Mouse (Mus musculus) neural tube, embryonic 11.5 days (tissue): Measurements from ENCODE around the gene Tnfaip2. TPM values are rescaled to one million over a fixed set of nuclear protein-coding genes. Genes with fewer than 3 reads are reported as not detected.

Source experiments
- ATAC-seq: fragments of 200-750 bp; cut with Nextera tagmentation; 2 replicates; pipeline ENCODE4 v1.8.0; 2017; ENCODE audit warnings: moderate number of reproducible peaks, mild to moderate bottlenecking, moderate TSS enrichment, moderate library complexity; ENCODE audit not compliant: insufficient read depth, low FRiP score, low TSS enrichment
- DNase-seq: peaks from one replicate; pipeline ENCODE4 v3.0.0-alpha.2; 2015; ENCODE audit warnings: low spot score
- H3K27ac ChIP-seq: fragments of 300-500 bp; sonication (generic); 2 replicates; pipeline ENCODE4 v1.5.1; 2014; ENCODE audit warnings: low read depth, mild to moderate bottlenecking, low read length
- H3K27me3 ChIP-seq: fragments of 300-500 bp; sonication (generic); 2 replicates; pipeline ENCODE4 v1.6.1; 2014; ENCODE audit warnings: mild to moderate bottlenecking, low read length, mixed read lengths; ENCODE audit not compliant: control insufficient read depth, insufficient read depth
- H3K36me3 ChIP-seq: fragments of 300-500 bp; sonication (generic); 2 replicates; pipeline ENCODE4 v1.6.1; 2014; ENCODE audit warnings: mild to moderate bottlenecking, low read length, moderate library complexity, mixed read lengths; ENCODE audit not compliant: control insufficient read depth, insufficient read depth
- H3K4me1 ChIP-seq: fragments of 300-500 bp; sonication (generic); 2 replicates; pipeline ENCODE4 v1.6.1; 2014; ENCODE audit warnings: low read length, mixed read lengths; ENCODE audit not compliant: control insufficient read depth, insufficient read depth
- H3K4me2 ChIP-seq: fragments of 300-500 bp; sonication (generic); 2 replicates; pipeline ENCODE4 v1.6.1; 2014; ENCODE audit warnings: low read depth, mild to moderate bottlenecking, moderate library complexity
- H3K4me3 ChIP-seq: fragments of 300-500 bp; sonication (generic); 2 replicates; pipeline ENCODE4 v1.5.1; 2014; ENCODE audit warnings: low read depth, low read length
- H3K9ac ChIP-seq: fragments of 300-500 bp; sonication (generic); 2 replicates; pipeline ENCODE4 v1.6.1; 2014; ENCODE audit warnings: mild to moderate bottlenecking, low read length
- H3K9me3 ChIP-seq: fragments of 300-500 bp; sonication (generic); 2 replicates; pipeline ENCODE4 v1.6.1; 2016; ENCODE audit warnings: low read length; ENCODE audit not compliant: control insufficient read depth
- WGBS: fragments of 180-500 bp; shearing (Covaris S2); extraction: QIAGEN DNeasy Blood & Tissue Kit; methylation state at CpG from one replicate; pipeline ENCODE4 v1.1.7; 2014; 5-methylcytosine and 5-hydroxymethylcytosine counted together
- polyA plus RNA-seq: library from polyadenylated mRNA; unstranded; fragments of >200 nt; fragmentation: Nextera tagmentation; extraction: Ambion mirVana; gene quantifications from 2 replicates; pipeline ENCODE4 v1.2.1, GENCODE M21; 2014

The Tnfaip2 gene
- polyA plus RNA-seq, 1 experiment from 2014 or later: 3.7 TPM

DNA sequence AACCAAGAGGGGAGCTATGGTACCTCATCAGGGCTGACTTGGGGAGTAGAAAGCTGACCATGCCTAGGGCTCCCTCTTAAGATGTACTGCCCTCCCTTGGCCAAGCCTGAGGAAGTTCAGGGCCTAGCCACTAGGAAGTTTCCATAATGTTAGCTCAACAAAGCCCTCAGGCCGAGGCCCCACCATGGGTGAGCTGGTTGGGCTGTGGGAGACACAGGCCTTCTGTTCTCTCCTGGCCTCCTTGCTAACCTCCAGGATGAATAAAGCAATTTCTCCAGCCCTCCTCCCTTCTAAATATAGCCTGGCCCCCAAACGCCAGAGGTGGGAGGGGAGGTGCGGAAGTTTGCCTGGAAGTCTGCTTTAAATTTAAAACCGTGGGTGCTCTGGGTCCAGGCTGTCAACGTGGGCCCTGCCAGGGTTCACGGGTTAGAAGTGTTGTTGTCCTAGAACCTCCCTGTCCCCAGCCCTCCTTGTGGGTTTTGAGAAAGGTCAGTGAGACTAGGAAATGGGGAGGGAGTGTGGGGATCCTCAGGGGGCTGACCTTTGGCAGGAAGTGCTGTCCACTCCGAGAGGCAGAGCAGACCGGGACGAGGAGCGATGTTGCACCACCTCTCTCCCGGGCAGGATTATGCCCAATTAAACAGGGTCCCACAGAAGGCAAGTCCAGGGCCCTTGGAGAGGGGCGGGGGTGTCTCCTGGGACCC is 29.5 kb upstream of the Tnfaip2 start:
- peak overlapping the region; percentile 33 for H3K4me2 ChIP-seq
- H3K27me3 ChIP-seq: peaks cover 7% of the 10 kb centered on the region
- peaks cover 9% of the 10 kb centered on the region for H3K4me1 ChIP-seq
- no peaks in the 10 kb centered on the region for H3K9me3 ChIP-seq
- WGBS: 15% methylated on average over 12 of the region's 12 CpGs
- H3K36me3 ChIP-seq: no peaks in the 10 kb centered on the region
- no peak overlapping the region for H3K9ac ChIP-seq
- H3K4me3 ChIP-seq: no peak overlapping the region; the same call in 1 of the 2 replicates
- no peak overlapping the region for H3K27ac ChIP-seq
- DNase-seq (no peak), ATAC-seq (no peak)

DNA sequence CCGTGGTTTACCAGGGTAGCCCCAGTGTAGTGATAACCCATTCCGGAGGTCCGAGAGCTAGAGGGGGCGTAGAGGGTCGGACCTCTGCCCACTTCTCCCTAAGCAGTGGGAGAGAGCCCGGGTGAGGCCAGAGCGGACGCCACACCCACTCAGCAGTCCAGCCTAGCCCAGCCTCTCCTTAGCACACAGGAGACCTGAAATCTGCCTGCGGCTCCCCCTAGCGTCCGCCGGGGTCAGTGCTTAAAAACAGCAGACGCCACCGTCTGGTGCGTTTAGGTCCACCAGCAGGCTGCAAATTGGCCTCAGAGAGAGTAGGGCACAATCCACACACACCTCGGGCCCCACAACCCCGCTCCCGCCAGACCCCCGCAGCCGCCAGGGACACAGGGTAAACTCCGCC is 29.0 kb upstream of the Tnfaip2 start:
- WGBS: 1% methylated on average over 21 of the region's 21 CpGs
- Histone ChIP-seq H3K4me1 (peaks cover 9% of the 10 kb centered on the region), H3K9me3 (no peaks in the 10 kb centered on the region), H3K27me3 (0 out of 2 replicates have a peak, but pooled peaks cover 2% of the 10 kb centered on the region), H3K9ac (no peak overlapping the region), H3K27ac (no peak overlapping the region), H3K4me2 (peak overlapping the region; percentile 33), H3K4me3 (no peak overlapping the region; the same call in 1 of the 2 replicates), H3K36me3 (no peaks in the 10 kb centered on the region)
- DNase-seq (peak; percentile 92), ATAC-seq (peak; percentile 71; the same call in 1 of the 2 replicates)

DNA sequence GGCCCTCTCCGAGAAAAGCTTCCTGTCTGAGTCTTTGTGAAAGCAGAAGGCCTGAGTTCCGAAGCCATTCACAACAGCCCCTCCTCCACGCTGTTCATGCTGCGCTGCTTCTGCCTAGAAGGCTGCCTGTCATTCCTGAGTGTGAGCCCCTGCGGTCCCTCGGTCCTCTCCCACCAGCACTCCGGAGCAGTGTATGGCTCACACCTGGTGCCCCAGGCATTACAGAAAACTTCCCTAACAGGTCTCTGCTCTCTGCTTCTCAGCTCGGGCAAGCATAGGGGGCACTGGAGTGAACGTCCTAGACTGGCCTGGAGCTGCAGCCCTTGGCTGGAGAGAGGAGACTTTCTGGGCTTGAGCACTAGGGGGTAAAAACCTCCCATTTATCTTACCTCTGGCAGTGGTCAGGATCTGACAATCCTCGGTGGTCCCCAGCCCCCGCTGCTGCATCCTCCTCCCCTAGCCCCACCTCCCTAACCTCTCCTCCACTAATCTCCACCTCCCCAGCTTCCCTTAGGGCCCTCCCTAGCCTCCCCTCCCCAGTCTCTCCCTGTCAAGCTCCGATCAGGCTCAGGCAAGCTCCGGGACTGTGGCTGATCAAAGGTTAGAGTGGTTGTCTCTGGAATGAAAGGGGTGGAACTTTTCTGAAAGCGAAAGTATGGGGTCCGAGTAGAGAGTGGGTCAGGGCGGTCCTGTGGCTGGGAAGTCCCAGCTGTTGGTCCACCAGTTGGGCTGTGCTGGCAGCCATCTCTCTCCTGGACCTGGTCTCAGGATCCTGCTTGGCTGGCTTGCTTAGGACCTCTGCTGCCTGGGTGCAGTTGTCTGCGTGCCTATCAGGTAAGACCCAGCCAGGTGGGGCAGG is 25.1 kb upstream of the Tnfaip2 start, which contains the start of gene Exoc3l4:
Gene Exoc3l4, plus strand, starts transcription at position 97 of the 859 bp plus-strand sequence.
- no peak within 1 kb of the TSS for H3K27ac ChIP-seq
- no peak for DNase-seq

DNA sequence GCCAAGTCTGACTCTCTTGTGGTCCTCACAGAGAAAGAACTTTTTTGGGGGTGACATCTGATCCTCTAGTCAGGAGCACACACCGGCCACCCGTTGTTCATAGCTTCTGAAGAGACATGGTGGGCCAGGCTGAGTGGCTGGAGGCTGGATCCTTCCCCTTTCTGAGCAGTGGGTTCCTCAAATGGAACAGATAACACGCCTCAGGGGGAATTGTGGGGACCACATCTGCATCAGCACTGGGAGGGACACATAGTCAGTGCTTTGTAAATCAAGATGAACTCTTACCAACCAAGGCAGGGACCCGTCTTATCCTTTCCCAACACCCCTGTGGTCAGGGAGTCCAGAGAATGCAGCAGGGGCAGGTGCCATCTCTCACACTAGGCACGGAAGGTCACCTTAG is 22.4 kb upstream of the Tnfaip2 start:
- 76% methylated on average over 5 of the region's 5 CpGs for WGBS
- DNase-seq: no peak
- Histone ChIP-seq H3K27me3 (peaks cover 40% of the 10 kb centered on the region), H3K9ac (no peak overlapping the region), H3K9me3 (no peaks in the 10 kb centered on the region), H3K4me2 (no peak overlapping the region), H3K27ac (no peak overlapping the region), H3K36me3 (no peaks in the 10 kb centered on the region), H3K4me3 (no peak overlapping the region), H3K4me1 (peaks cover 2% of the 10 kb centered on the region; the same call in 1 of the 2 replicates)
- ATAC-seq: no peak

More for the DNA sequence above, 25.1 kb upstream of the Tnfaip2 start, which contains the start of gene Exoc3l4:
- H3K4me1 ChIP-seq: peaks cover 2% of the 10 kb centered on the region
- peaks cover 13% of the 10 kb centered on the region for H3K27me3 ChIP-seq
- no peak for ATAC-seq
- H3K4me3 ChIP-seq: no peak within 1 kb of the TSS
- H3K9me3 ChIP-seq: no peaks in the 10 kb centered on the region
- 5% methylated on average over 17 of the region's 17 CpGs for WGBS
- peak within 1 kb of the TSS; percentile 36 for H3K4me2 ChIP-seq
- no peaks in the 10 kb centered on the region for H3K36me3 ChIP-seq
- H3K9ac ChIP-seq: peak within 1 kb of the TSS; percentile 36; the same call in 1 of the 2 replicates

DNA sequence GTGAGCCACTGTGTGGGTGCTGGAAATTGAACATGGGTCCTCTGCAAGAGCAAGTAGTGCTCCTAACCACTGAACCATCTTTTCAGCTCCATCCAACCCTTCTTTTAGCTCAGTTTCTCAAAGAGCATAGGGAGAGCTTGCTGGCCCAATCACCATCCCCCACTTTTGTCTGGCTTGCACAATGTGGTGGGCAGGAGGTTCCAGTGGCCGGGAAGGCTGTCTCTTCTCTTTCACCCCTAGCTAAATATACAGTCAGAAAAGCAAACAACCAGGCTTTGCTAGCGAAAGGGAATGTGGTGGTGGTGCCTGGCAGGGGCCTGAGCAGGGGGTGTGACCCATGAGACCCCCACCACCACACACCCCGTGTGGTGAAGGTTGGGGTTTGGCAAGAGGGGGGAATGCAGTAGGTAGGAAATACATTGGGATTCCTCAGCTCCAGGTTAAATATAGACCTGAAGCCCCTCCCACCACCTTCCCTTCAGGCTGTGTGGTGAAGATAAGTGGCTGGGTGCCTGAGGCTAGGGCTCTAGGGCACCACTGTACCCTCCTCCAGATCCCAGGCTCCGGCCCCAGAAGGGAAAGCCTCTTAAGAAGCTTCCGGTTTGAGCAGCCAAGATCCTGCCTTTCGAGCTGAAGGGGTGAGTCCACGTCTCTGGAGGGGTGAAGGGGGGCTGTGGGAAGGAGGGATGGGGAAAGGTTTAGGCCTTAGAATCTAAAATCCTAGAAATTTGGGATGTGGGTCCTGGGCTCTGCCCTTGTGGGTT is 21.1 kb upstream of the Tnfaip2 start:
- H3K4me1 ChIP-seq: peaks cover 2% of the 10 kb centered on the region; the same call in 1 of the 2 replicates
- H3K4me2 ChIP-seq: no peak overlapping the region
- no peak overlapping the region for H3K27ac ChIP-seq
- WGBS: 54% methylated on average over 7 of the region's 7 CpGs
- no peak overlapping the region for H3K9ac ChIP-seq
- H3K9me3 ChIP-seq: no peaks in the 10 kb centered on the region
- ATAC-seq (no peak), DNase-seq (no peak)
- no peak overlapping the region for H3K4me3 ChIP-seq
- no peaks in the 10 kb centered on the region for H3K36me3 ChIP-seq
- peaks cover 50% of the 10 kb centered on the region for H3K27me3 ChIP-seq

DNA sequence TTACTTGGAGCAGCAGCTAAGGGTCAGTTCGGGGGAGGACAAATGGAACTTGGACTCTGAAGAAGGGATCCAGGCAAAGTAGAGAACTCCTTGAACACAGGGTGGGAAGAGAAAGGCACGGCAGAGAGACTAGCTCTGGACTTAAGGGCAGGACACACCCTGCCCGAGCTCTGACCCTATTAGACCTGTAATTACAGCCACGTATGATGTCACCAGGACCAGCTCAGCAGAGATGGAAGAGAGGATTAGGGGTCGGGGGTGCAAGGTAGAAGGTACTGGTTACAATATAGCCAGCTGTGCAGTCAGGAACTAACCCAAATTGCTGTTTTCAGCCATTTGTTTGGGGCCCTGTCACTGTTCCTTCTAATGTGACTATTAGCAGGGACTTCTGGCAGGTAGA is 19.4 kb upstream of the Tnfaip2 start:
- Histone ChIP-seq H3K27ac (no peak overlapping the region), H3K36me3 (no peaks in the 10 kb centered on the region), H3K4me1 (no peaks in the 10 kb centered on the region), H3K9me3 (no peaks in the 10 kb centered on the region), H3K4me3 (no peak overlapping the region), H3K9ac (no peak overlapping the region), H3K4me2 (no peak overlapping the region), H3K27me3 (peaks cover 63% of the 10 kb centered on the region)
- WGBS: 29% methylated on average over 5 of the region's 5 CpGs
- ATAC-seq: no peak
- DNase-seq: no peak

DNA sequence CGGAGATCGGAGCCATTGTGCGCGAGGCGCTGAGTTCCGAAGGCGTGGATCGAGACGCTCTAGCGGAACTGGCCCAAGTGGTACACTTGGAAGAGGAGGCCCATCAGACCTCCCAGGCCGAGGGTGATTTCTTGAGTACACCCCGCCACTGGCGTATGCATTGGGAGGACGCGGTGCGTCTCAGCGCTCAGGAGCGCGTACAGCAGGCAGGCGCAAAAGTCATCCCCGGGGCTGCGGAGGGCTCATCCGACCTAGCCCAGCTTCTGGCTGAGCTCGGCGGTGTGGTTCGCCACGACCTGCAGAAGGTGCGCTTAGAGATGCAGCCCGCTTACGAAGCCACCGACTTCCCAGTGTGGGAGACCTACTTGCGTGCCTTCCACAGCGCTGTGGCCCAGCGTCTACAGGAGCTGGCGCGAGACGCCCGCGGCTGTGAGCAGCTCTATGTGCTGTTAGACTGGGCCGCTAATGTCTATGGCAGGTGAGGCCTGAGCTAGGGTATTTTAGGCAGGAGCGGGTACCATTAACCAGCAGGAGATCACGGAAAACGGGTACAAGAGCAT is 18.6 kb upstream of the Tnfaip2 start:
- no peak overlapping the region for H3K9ac ChIP-seq
- H3K4me2 ChIP-seq: peak overlapping the region; percentile 4
- no peak overlapping the region for H3K4me3 ChIP-seq
- H3K27ac ChIP-seq: no peak overlapping the region
- peaks cover 1% of the 10 kb centered on the region; the same call in 1 of the 2 replicates for H3K4me1 ChIP-seq
- ATAC-seq: no peak
- no peaks in the 10 kb centered on the region for H3K36me3 ChIP-seq
- WGBS: 3% methylated on average over 43 of the region's 43 CpGs
- peaks cover 71% of the 10 kb centered on the region for H3K27me3 ChIP-seq
- DNase-seq: no peak
- no peaks in the 10 kb centered on the region for H3K9me3 ChIP-seq

DNA sequence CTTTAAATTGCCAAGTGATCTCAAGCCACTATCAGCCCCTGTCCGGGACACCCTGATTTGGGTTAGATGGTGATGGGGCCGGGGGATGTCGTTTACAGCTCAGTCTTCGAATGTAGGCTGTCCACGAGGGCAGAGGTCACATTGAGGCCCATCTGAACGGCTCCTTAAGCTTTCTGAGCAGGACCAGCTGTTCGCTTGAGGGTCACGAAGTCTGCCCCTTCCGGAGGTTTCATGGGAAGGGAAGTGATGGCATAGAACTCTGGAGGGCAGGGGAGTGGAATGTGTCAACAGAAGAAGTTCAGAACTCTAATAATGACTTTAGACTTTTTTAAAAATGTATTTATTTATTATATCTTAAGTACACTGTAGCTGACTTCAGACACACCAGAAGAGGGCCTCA is 17.7 kb upstream of the Tnfaip2 start:
- no peak for DNase-seq
- H3K27me3 ChIP-seq: peaks cover 79% of the 10 kb centered on the region
- H3K27ac ChIP-seq: no peak overlapping the region
- H3K4me3 ChIP-seq: no peak overlapping the region
- 23% methylated on average over 9 of the region's 9 CpGs for WGBS
- no peak overlapping the region for H3K9ac ChIP-seq
- H3K9me3 ChIP-seq: no peaks in the 10 kb centered on the region
- H3K36me3 ChIP-seq: no peaks in the 10 kb centered on the region
- no peak overlapping the region for H3K4me2 ChIP-seq
- peaks cover 2% of the 10 kb centered on the region; the same call in 1 of the 2 replicates for H3K4me1 ChIP-seq
- no peak for ATAC-seq
